Mouse (Mus musculus) bone marrow, adult 2 months (tissue): ENCODE measurements around the gene Gm17019. TPM values are rescaled to one million over a fixed set of nuclear protein-coding genes. Genes with fewer than 3 reads are reported as not detected.

Experiments used
- polyA plus RNA-seq: library from polyadenylated mRNA; stranded (reverse); fragments of >200 nt; gene quantifications from 2 replicates; pipeline ENCODE4 v1.2.4, GENCODE M21; 2011; ENCODE audit warnings: low replicate concordance; ENCODE audit not compliant: missing spikeins, insufficient read depth, insufficient read length

Gene Gm17019
- polyA plus RNA-seq, 1 experiment: not detected

Other genes starting within 250 kb of the Gm17019 start
- gene Gm9758, start 118.1 kb downstream of the Gm17019 start, polyA plus RNA-seq: not detected in 2 replicates
- gene Speer4e, start 94.6 kb downstream of the Gm17019 start, polyA plus RNA-seq: not detected in 2 replicates
- gene Gm10354, start 54.1 kb downstream of the Gm17019 start, polyA plus RNA-seq: not detected in 2 replicates